Mouse (Mus musculus) hindbrain, embryonic 16.5 days (tissue): ENCODE results near the gene Uqcr11. TPM values are rescaled to one million over a fixed set of nuclear protein-coding genes. Genes with fewer than 3 reads are reported as not detected.

Experiments
- ATAC-seq: fragments of 200-750 bp; cut with Nextera tagmentation; 2 replicates; pipeline ENCODE4 v1.8.0; 2017; ENCODE audit warnings: moderate TSS enrichment, moderate library complexity
- H3K27ac ChIP-seq: fragments of 300-500 bp; sonication (generic); 2 replicates; pipeline ENCODE4 v1.5.1; 2014; ENCODE audit warnings: low read depth, mild to moderate bottlenecking, control low read depth, low read length, moderate library complexity
- H3K27me3 ChIP-seq: fragments of 300-500 bp; sonication (generic); replicated peaks from 2 replicates; pipeline ENCODE4 v1.6.1; 2014; ENCODE audit warnings: low read length; ENCODE audit not compliant: control insufficient read depth, insufficient read depth
- H3K36me3 ChIP-seq: fragments of 300-500 bp; sonication (generic); 2 replicates; pipeline ENCODE4 v1.6.1; 2014; ENCODE audit warnings: mild to moderate bottlenecking, low read length, moderate library complexity, mixed read lengths; ENCODE audit not compliant: control insufficient read depth, insufficient read depth
- H3K4me1 ChIP-seq: fragments of 300-500 bp; sonication (generic); 2 replicates; pipeline ENCODE4 v1.6.1; 2014; ENCODE audit warnings: low read depth, low read length; ENCODE audit not compliant: control insufficient read depth, insufficient read depth
- H3K4me2 ChIP-seq: fragments of 300-500 bp; sonication (generic); 2 replicates; pipeline ENCODE4 v1.6.1; 2014; ENCODE audit warnings: mild to moderate bottlenecking, low read length, control low read depth, moderate library complexity
- H3K4me3 ChIP-seq: fragments of 300-500 bp; sonication (generic); 2 replicates; pipeline ENCODE4 v1.5.1; 2014; ENCODE audit warnings: mild to moderate bottlenecking, low read length, control low read depth, moderate library complexity
- H3K9ac ChIP-seq: fragments of 300-500 bp; sonication (generic); 2 replicates; pipeline ENCODE4 v1.6.1; 2014; ENCODE audit warnings: low read depth, mild to moderate bottlenecking, control low read depth, low read length, moderate library complexity
- H3K9me3 ChIP-seq: fragments of 300-500 bp; sonication (generic); 2 replicates; pipeline ENCODE4 v1.6.1; 2014; ENCODE audit warnings: mild to moderate bottlenecking, low read length, moderate library complexity; ENCODE audit not compliant: control insufficient read depth
- WGBS: fragments of 180-500 bp; shearing (Covaris S2); extraction: QIAGEN DNeasy Blood & Tissue Kit; methylation state at CpG from one replicate; pipeline ENCODE4 v1.1.7; 2014; 5-methylcytosine and 5-hydroxymethylcytosine counted together
- polyA plus RNA-seq: library from polyadenylated mRNA; unstranded; fragments of >200 nt; fragmentation: Nextera tagmentation; extraction: Ambion mirVana; gene quantifications from 2 replicates; pipeline ENCODE4 v1.2.1, GENCODE M21; 2015

Uqcr11 gene
- polyA plus RNA-seq, 1 experiment from 2014 or later: 759 TPM

DNA sequence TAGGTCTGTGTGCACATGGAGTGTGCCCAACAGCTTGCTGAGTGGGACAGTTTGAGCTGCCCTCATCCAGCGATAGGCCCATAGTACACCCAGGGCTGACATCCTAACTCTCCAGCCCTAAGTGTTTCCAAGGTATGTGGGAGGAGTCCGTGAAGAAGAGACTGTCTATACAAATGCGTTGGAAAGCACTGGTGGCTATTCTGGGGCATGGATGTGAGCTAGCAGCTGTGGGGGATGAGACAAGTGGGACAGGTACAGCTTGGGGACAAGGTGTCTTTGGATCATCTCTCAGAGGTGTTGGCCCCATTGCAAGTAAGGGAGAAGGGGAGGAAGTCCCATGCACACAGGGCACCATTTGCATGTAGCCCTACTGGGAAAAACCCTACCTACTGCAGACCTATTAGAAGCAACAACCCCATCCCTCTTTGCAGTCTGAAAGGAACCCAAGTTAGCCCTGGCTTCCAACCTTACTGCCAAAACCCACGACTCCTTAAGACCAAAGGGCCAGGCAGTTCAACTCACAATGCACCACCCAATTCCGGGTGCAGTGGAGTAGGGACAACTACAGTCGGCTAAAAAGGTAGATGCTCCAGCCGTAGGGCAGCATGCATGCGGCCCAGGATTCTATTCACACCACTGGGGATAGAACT, 9.0 kb downstream of the Uqcr11 start:
- peak overlapping the region; percentile 74 for H3K4me3 ChIP-seq
- H3K36me3 ChIP-seq: peaks cover 30% of the 10 kb centered on the region
- WGBS: 34% methylated on average over 8 of the region's 8 CpGs
- ATAC-seq: no peak
- H3K4me2 ChIP-seq: peak overlapping the region; percentile 81
- H3K9ac ChIP-seq: peak overlapping the region; percentile 77
- H3K27me3 ChIP-seq: no peaks in the 10 kb centered on the region
- peaks cover 17% of the 10 kb centered on the region for H3K4me1 ChIP-seq
- H3K9me3 ChIP-seq: no peaks in the 10 kb centered on the region
- H3K27ac ChIP-seq: peak overlapping the region; percentile 100

DNA sequence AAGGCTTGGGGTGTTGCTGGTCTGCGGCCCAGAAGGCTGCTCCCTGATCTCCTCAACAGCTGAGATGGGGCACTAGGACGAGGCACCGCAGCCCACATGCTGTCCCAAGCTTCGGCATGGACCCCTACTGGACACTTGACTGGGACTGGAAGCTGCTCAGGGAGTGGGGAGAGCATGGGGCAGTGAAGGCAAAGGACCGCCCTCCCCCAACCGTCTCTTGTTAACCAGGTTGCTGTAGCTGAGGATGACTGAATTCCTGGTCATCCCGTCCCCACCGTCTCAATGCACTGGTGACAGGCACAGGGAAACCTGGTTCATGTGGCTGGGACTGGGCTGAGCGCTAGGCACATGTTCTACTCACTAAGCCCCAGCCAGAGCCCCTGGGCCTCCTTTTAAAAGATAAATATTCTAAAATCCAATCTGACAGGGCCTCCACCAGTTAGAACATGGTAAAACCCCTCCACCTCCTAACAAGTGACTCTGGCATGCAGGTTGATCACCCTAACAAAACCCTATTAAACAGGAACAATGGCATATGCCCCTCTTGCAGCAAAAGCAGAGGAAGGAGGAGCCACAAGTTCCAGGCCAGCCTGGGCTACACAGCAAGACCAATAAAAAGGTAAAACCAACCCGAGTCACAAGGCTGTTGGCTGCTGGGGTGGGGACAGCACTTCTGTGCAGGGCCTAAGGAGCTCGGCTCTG, 9.7 kb downstream of the Uqcr11 start:
- peaks cover 17% of the 10 kb centered on the region for H3K4me1 ChIP-seq
- H3K27me3 ChIP-seq: no peaks in the 10 kb centered on the region
- H3K4me3 ChIP-seq: no peak overlapping the region
- H3K4me2 ChIP-seq: peak overlapping the region; percentile 81
- H3K9me3 ChIP-seq: no peaks in the 10 kb centered on the region
- no peak for ATAC-seq
- peaks cover 32% of the 10 kb centered on the region for H3K36me3 ChIP-seq
- H3K27ac ChIP-seq: 0 out of 2 replicates have a peak overlapping the region, but pooled peaks have one; percentile 14
- peak overlapping the region; percentile 77; the same call in 1 of the 2 replicates for H3K9ac ChIP-seq
- WGBS: 94% methylated on average over 11 of the region's 11 CpGs

DNA sequence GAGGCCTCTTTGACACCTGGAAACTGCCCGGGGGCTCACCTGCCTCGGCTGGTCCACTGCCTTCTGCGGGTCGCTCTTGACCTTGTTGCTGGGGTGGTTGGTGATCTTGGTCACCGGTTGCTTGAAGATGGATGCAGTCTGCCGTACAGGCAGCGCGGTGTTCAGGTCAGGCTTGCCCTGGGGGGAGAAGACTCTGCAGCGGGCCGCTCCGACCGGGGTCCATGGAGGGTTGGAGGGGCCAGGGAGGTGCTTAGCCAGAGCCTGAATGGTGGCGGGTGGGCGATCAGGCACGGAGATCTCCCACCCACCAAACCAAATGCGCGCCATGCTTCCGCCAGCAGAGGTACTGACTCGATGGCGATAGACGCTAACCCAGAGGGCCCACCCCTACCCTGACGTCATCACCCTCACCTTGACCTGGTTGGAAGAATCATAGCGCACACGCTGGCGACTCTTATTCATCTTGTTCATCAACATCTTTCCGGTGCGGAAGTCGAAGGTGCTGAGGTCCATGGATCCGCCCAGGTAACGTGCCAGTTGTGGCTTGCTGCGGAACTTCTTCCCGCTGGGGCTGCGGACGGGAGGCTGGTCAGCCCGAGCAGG, 11.5 kb downstream of the Uqcr11 start:
- ATAC-seq: no peak
- 95% methylated on average over 35 of the region's 35 CpGs for WGBS
- no peak overlapping the region for H3K27ac ChIP-seq
- H3K4me2 ChIP-seq: no peak overlapping the region
- H3K4me1 ChIP-seq: peaks cover 13% of the 10 kb centered on the region
- no peak overlapping the region for H3K4me3 ChIP-seq
- no peaks in the 10 kb centered on the region for H3K27me3 ChIP-seq
- no peak overlapping the region for H3K9ac ChIP-seq
- no peaks in the 10 kb centered on the region for H3K9me3 ChIP-seq
- peaks cover 38% of the 10 kb centered on the region for H3K36me3 ChIP-seq

DNA sequence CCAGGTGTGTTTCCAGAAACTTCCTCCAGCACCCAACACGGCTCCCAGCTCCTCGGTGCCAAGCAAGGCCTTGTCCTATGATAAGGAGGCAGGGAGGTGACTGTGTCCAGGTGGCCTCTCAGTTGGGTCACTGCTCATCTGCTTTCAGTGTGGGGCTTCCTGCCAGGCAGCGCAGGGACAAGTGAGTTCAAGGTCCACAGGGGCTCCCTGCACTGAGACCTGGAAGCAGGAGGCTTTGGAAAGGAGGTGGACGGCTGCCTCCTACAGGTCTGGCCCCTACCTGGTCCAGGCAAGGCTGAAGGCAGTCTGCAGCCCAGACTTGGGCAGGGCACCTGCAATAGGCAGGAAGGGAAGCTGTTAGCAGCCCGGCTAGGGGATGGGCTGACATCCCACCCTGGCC, 13.9 kb downstream of the Uqcr11 start:
- ATAC-seq: no peak
- H3K9me3 ChIP-seq: no peaks in the 10 kb centered on the region
- no peak overlapping the region for H3K27ac ChIP-seq
- H3K4me2 ChIP-seq: no peak overlapping the region
- no peaks in the 10 kb centered on the region for H3K27me3 ChIP-seq
- H3K36me3 ChIP-seq: peaks cover 38% of the 10 kb centered on the region
- WGBS: 100% methylated on average over 5 of the region's 5 CpGs
- no peak overlapping the region for H3K4me3 ChIP-seq
- no peak overlapping the region for H3K9ac ChIP-seq
- peaks cover 14% of the 10 kb centered on the region for H3K4me1 ChIP-seq

DNA sequence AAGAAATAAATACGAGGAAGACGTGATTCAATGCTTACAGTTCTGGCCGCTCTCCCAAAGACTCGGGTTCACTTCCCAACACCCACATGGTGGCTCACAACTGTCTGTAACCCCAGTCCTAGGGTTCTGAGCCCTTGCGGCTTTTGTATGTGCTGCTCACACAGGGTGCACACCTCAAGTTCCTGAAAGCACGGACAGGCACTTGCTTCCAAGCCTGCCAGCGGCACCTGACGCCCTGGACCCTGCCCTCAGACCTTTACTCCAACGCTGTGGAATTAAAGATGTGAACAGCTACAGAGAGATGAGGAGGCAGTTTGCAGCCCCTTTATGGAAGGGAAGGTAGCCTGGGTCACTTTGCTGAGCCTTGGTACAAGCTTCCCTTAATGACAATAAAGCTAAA, 15.9 kb downstream of the Uqcr11 start:
- ATAC-seq: no peak
- Histone ChIP-seq H3K36me3 (peaks cover 38% of the 10 kb centered on the region), H3K4me1 (peaks cover 7% of the 10 kb centered on the region), H3K9ac (no peak overlapping the region), H3K27me3 (no peaks in the 10 kb centered on the region), H3K4me2 (no peak overlapping the region), H3K9me3 (no peaks in the 10 kb centered on the region), H3K4me3 (no peak overlapping the region), H3K27ac (no peak overlapping the region)
- WGBS: 82% methylated on average over 9 of the region's 9 CpGs

DNA sequence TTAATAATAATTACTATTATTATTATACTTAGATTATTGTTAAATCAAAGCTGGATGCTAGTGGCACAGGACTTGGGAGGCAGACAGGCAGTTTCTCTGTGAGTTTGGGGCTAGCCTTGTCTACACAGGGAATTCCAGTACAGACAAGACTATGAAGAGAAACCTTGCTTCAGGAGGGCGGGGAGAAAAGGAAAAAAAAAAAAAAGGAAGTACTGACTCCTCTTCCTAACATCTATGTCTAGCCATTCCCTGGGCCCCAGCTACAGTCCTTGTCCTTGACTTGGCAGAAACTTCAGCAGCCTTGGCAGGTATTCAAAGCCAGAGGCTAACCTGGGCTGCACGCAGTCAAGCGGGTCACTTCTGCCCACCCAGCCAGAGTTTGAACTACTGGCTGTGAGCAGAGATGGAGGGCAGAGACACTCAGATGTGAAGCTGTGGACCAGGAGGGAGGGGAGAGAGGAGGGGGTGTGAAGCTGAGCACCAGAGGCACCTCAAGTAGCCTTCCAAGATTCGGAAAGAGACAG, 17.4 kb downstream of the Uqcr11 start:
- Histone ChIP-seq H3K4me2 (no peak overlapping the region), H3K9ac (no peak overlapping the region), H3K36me3 (peaks cover 26% of the 10 kb centered on the region), H3K27me3 (no peaks in the 10 kb centered on the region), H3K27ac (no peak overlapping the region), H3K4me3 (no peak overlapping the region), H3K4me1 (peaks cover 18% of the 10 kb centered on the region), H3K9me3 (no peaks in the 10 kb centered on the region)
- no peak for ATAC-seq
- 79% methylated on average over 4 of the region's 4 CpGs for WGBS

DNA sequence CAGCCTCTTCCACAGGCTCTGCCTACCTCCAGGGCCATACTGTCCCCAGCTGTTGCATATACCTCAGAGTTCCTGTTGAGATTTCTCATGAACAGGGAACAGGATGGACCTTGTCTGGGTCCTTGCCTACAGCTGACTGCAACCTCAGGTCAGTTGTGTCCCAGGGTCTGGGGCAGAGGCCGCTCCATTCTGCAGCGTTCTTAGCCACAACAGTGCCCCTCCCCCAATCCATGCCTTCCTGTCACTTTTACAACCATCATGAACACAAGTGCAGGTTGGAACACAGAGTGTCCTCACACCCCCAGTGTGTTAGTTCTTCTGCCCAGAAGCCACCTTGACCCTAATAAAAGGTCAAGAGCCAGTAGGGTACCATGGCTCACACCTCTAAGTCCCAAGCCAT, 17.9 kb downstream of the Uqcr11 start:
- ATAC-seq: no peak
- WGBS: 34% methylated on average over 2 of the region's 2 CpGs
- H3K4me1 ChIP-seq: peaks cover 24% of the 10 kb centered on the region
- H3K27ac ChIP-seq: no peak overlapping the region
- H3K4me2 ChIP-seq: no peak overlapping the region
- no peaks in the 10 kb centered on the region for H3K27me3 ChIP-seq
- no peak overlapping the region for H3K4me3 ChIP-seq
- no peaks in the 10 kb centered on the region for H3K9me3 ChIP-seq
- H3K36me3 ChIP-seq: peaks cover 21% of the 10 kb centered on the region
- H3K9ac ChIP-seq: no peak overlapping the region; the same call in 1 of the 2 replicates

DNA sequence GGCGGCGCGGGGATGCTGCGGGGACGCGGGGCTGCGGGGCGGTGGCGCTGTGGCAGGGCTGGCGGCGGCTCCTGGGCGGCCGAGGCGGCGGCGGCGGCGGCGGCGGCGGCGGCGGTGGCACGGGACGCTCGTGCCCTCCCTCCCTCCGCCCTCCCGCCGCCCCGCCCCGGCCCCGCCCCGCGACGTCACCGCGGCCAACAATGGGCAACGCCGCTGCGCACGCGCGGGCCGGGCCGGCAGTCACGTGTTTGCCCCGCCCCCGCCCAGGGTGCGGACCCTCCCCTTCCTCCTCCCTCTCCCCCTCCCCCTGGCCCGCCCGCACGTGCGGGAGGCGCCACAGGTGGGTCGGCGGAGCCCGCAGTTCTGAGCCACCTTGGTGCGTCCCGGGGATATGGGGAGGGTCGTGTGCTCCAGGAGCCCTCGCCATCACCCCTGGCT, 19.1 kb downstream of the Uqcr11 start, which contains the start of gene Mex3d:
Gene Mex3d (minus strand): TSS at position 138 of the 438 bp plus-strand sequence.
- H3K36me3 ChIP-seq: peaks cover 16% of the 10 kb centered on the region
- H3K27me3 ChIP-seq: no peaks in the 10 kb centered on the region
- peak within 1 kb of the TSS; percentile 97 for H3K4me2 ChIP-seq
- WGBS: under 1% methylated on average over 25 of the region's 61 CpGs
- H3K9me3 ChIP-seq: no peaks in the 10 kb centered on the region
- peak within 1 kb of the TSS; percentile 95 for H3K27ac ChIP-seq
- peaks cover 35% of the 10 kb centered on the region for H3K4me1 ChIP-seq
- H3K4me3 ChIP-seq: peak within 1 kb of the TSS; percentile 93
- peak within 1 kb of the TSS; percentile 99 for H3K9ac ChIP-seq
- ATAC-seq: peak; percentile 38
